In the genomic region with DNA sequence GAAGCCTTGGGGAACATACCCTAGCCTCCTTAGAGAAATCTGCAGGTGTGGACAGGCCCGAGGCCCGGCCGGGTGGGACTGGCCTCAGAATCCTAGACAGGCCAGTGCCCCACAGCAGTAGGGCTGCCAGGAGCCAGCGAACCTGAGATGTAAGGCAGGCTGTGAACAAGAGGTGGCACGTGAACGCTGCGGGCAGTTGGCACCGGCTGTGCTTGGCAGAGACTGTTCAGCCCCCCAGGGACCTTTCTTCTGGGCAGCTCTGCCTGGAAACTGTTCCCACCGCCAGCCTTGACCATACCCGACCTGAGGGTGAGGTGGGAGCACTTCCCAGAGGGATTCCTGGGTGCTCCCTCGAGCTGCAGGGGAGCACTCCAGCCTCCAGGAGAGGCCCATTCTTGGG, we compare ENCODE assay signal across 19 mouse cellular contexts. TPM values are rescaled to one million over a fixed set of nuclear protein-coding genes. Genes with fewer than 3 reads are reported as not detected.
DNase-seq lines count a peak whose midpoint lies in the region; ATAC-seq and TF ChIP-seq lines count a peak whose summit lies in the region.
"Had no signal": no experiment of that assay in that cellular context is flagged by ENCODE, and none has a peak within 500 bp of the region (broad histone marks: within the 10 kb centered on the region; RNA-seq: fewer than 3 reads in every experiment).

No protein-coding gene starts in this region.

- WGBS in heart, embryonic 13.5 days: 77% methylated on average over 11 of the region's 11 CpGs
- WGBS in midbrain, postnatal 0 days: 69% methylated on average over 11 of the region's 11 CpGs

- H3K9me3 ChIP-seq in heart, embryonic 13.5 days: no peaks in the 10 kb centered on the region
- H3K9me3 ChIP-seq in midbrain, postnatal 0 days (ENCODE audit: low read length): no peaks in the 10 kb centered on the region

- H3K27ac ChIP-seq in heart, embryonic 13.5 days (replicated peaks): peak overlapping the region; percentile 95
- H3K27ac ChIP-seq in midbrain, postnatal 0 days (ENCODE audit: low read depth, low read length): no peak overlapping the region

- no peaks in the 10 kb centered on the region for H3K27me3 ChIP-seq in heart, embryonic 13.5 days (replicated peaks)
- no peaks in the 10 kb centered on the region for H3K27me3 ChIP-seq in midbrain, postnatal 0 days (ENCODE audit: insufficient read depth, low read length)

- H3K36me3 ChIP-seq in heart, embryonic 13.5 days: peaks cover 7% of the 10 kb centered on the region; the same call in 1 of the 2 replicates
- H3K36me3 ChIP-seq in midbrain, postnatal 0 days (ENCODE audit: insufficient read depth, low read length): no peaks in the 10 kb centered on the region

- no peak overlapping the region for H3K4me2 ChIP-seq in heart, embryonic 13.5 days
- no peak overlapping the region for H3K4me2 ChIP-seq in midbrain, postnatal 0 days (ENCODE audit: low read depth, low read length, poor library complexity, severe bottlenecking)

- ATAC-seq in heart, embryonic 13.5 days (ENCODE audit: extremely low read depth, insufficient number of reproducible peaks, low FRiP score, low TSS enrichment): no peak
- ATAC-seq in midbrain, postnatal 0 days (ENCODE audit: low FRiP score): no peak

- DNase-seq in cerebellum, postnatal 10 days: peak; percentile 42 to 51
- no peak for DNase-seq in cerebellum, adult 11 months
- DNase-seq in heart, adult 8-10 months (ENCODE audit: low spot score): no peak
- peak; percentile 6 for DNase-seq in NIH3T3 (ENCODE audit: low read depth)
- DNase-seq in heart, postnatal 4 days: peak; percentile 54
- no peak for DNase-seq in midbrain, postnatal 0 days (ENCODE audit: low spot score)
- DNase-seq in right cerebral cortex, postnatal 10 days (ENCODE audit: low spot score in 2 of 2): no peak
- DNase-seq: B cell, adult 2 months; cerebellum, adult 18-20 months; embryo, embryonic 11 days; lung, postnatal 10 days; midbrain, embryonic 14.5 days; right cerebral cortex, postnatal 14 days; thymus, postnatal 36 days had no signal

- no peak for TF ChIP-seq CTCF in midbrain, postnatal 0 days (IDR thresholded peaks at IDR 0.05)

- H3K9ac ChIP-seq in heart, embryonic 13.5 days: peak overlapping the region; percentile 59; the same call in 1 of the 2 replicates
- no peak overlapping the region for H3K9ac ChIP-seq in midbrain, postnatal 0 days (replicated peaks; ENCODE audit: low read length, poor library complexity, severe bottlenecking)

- no peak overlapping the region for H3K4me3 ChIP-seq in heart, embryonic 13.5 days
- no peak overlapping the region for H3K4me3 ChIP-seq in midbrain, postnatal 0 days (ENCODE audit: low read depth, low read length)

- H3K4me1 ChIP-seq in heart, embryonic 13.5 days: peaks cover 91% of the 10 kb centered on the region
- peaks cover 6% of the 10 kb centered on the region; the same call in 1 of the 2 replicates for H3K4me1 ChIP-seq in midbrain, postnatal 0 days (ENCODE audit: insufficient read depth, low read length)

RNA-seq across cellular contexts. Expression of a gene that starts 24.0 kb away (rescaled TPM):
- polyA plus RNA-seq in heart, embryonic 13.5 days (2015; fragmentation: Nextera tagmentation; extraction: Ambion mirVana): 48.9 and 50.0 TPM in 2 replicates
- 100 to 1,000 TPM; 124 to 205 (median 189) TPM for total RNA-seq in heart, adult 8-10 months (2022)
- total RNA-seq in heart, postnatal 4 days (2021): 100 to 1,000 TPM; 467 to 506 TPM
- 26.1 and 30.5 TPM in 2 replicates for total RNA-seq in midbrain, postnatal 0 days (2014; rRNA removed)
- polyA plus RNA-seq in midbrain, postnatal 0 days (2015; fragmentation: Nextera tagmentation; extraction: Ambion mirVana): 1.4 and 2.2 TPM in 2 replicates

RNA-seq across cellular contexts. Expression of a gene that starts 39.5 kb away (rescaled TPM):
- polyA plus RNA-seq in heart, embryonic 13.5 days (2015; fragmentation: Nextera tagmentation; extraction: Ambion mirVana): not detected in 2 replicates
- not detected for total RNA-seq in heart, adult 8-10 months (2022)
- not detected for total RNA-seq in heart, postnatal 4 days (2021)
- total RNA-seq in midbrain, postnatal 0 days (2014; rRNA removed): not detected in 2 replicates
- not detected in 2 replicates for polyA plus RNA-seq in midbrain, postnatal 0 days (2015; fragmentation: Nextera tagmentation; extraction: Ambion mirVana)
- total RNA-seq: left cerebral cortex, postnatal 36 days had no signal
- polyA plus RNA-seq: heart, embryonic 14.5 days; intestine, embryonic 14.5 days; midbrain, embryonic 14.5 days; neural tube, embryonic 14.5 days had no signal

Comparison
In these comparisons a context has a peak if more than half of its experiments do, and no peak if none do; other contexts are left out.
1. DNase-seq: peak in cerebellum, postnatal 10 days (2 of 2), NIH3T3 (single experiment) and heart, postnatal 4 days (single experiment); none in cerebellum, adult 11 months (single experiment), heart, adult 8-10 months (single experiment), midbrain, postnatal 0 days (single experiment) and right cerebral cortex, postnatal 10 days (0 of 2).